Mouse (Mus musculus) gastrocnemius, adult 18-20 months (tissue): Measurements from ENCODE around the gene Prelid1. TPM values are rescaled to one million over a fixed set of nuclear protein-coding genes. Genes with fewer than 3 reads are reported as not detected.

Experiments
- DNase-seq: peaks from one replicate; pipeline ENCODE4 v3.0.0; 2021; ENCODE audit warnings: low spot score
- long read RNA-seq, 2 experiments: library from polyadenylated mRNA; stranded (forward); transcript quantifications; one replicate each; pipeline ENCODE4 v2.0.0; 2021
- total RNA-seq, 2 experiments: library from RNA; stranded (reverse); gene quantifications; 2 replicates each; pipeline ENCODE4 v1.2.3; 2021

Gene Prelid1
- 10 to 100 TPM; 14.9 to 18.1 TPM for total RNA-seq
- long read RNA-seq, experiment 1, transcript Prelid1-201 (5 exons, 2,644 nt), result major isoform, 10 of 10 reads
- long read RNA-seq, experiment 1, partial matches to known transcripts, result 0 of 10 reads
- long read RNA-seq, experiment 1, other reads (novel, unspliced or antisense), result 0 of 10 reads
- long read RNA-seq, experiment 2, transcript Prelid1-201 (5 exons, 2,644 nt), result major isoform, 5 of 5 reads
- long read RNA-seq, experiment 2, partial matches to known transcripts, result 0 of 5 reads
- long read RNA-seq, experiment 2, other reads (novel, unspliced or antisense), result 0 of 5 reads

DNA sequence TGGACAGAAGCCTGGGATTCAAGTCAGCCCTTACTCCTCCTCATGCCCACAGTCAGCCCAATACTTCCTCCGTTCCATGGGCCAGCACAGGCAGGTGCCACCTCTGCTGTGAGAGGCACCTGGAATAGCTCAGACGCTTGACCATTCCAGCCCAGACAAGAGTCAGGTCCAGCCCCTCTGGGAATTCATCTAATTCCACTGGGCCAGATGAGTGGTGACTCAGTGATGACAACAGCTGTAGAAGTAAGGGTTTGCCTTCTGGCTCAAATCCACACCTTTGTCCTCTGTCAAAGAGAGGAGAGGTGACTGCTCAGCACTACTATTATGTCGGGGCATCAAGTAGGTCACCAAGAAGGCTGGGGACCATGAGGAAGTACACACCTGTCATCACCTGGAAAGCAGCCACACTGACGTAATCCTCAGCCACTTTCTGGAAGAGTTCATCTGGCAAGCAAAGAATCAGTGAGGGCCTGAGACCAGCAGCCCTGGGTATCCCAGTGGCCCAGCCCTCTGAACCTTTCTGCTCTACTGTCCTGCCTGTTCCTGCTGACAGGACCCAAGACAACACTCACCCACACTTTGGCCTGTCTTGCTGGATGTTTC is at the start of gene Prelid1:
Prelid1 (plus strand) TSS at position 570 of the 603 bp plus-strand sequence.
- DNase-seq, result peak; percentile 17

DNA sequence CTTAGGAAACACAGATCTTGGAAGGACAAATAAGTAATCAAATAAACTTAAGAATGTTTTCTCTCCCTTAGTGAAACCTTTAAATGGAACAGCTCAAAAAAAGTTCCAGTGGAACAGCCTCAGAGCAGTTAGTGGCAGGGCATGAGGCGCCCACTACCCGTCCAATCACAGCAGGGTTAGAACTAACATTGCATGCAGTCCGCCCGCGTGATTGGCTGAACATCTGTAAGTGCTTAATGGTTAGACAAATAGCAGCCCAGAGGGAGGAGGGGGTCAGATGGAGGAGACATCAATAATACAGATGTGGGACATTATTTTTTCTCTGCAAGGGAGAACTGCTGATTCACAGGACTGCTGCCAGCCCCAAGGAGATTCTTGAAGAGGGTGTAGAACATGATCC is 43.1 kb upstream of the Prelid1 start:
- DNase-seq, result no peak

- no peak for DNase-seq
These were observed 42.7 kb upstream of the Prelid1 start for GRCm38 (mm10) chr13:55277646-55278045.

DNA sequence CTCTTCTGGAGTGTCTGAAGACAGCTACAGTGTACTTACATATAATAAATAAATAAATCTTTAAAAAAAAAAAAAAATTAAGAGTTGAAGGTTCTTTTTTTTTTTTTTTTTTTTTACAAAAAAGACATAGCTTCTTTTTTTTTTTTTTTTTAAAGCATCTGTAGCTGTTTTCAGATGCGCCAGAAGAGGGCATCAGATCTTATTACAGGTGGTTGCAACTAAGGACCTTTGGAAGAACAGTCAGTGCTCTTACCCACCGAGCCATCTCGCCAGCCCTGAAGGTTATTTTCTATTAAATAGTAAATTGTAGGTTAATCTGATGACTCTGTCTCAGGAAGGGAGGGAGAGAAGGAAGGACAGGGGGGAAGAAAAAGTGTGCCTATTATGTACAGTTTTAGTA is 31.4 kb upstream of the Prelid1 start:
- DNase-seq, result no peak

GRCm38 (mm10) chr13:55296760-55297159 is 23.5 kb upstream of the Prelid1 start:
- DNase-seq, result no peak

GRCm38 (mm10) chr13:55300913-55301312 is 19.4 kb upstream of the Prelid1 start:
- no peak for DNase-seq

DNA sequence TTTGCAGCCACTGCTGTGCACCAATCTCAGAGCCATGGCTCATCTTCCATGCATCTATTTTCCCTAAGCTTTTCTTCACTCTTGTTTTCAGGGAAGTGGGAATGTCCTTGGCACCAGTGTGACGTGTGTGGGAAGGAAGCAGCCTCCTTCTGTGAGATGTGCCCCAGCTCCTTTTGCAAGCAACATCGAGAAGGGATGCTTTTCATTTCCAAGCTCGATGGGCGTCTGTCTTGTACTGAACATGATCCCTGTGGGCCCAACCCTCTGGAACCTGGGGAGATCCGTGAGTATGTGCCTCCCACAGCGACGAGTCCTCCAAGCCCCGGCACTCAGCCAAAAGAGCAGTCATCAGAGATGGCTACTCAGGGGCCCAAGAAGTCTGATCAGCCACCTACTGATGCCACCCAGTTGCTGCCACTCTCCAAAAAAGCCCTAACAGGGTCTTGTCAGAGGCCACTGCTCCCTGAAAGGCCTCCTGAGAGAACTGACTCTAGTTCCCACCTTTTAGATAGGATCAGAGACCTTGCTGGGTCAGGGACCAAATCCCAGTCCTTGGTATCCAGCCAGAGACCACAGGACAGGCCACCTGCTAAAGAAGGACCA is 8.2 kb upstream of the Prelid1 start:
- DNase-seq, result no peak

GRCm38 (mm10) chr13:55313051-55313450 is 7.2 kb upstream of the Prelid1 start:
- no peak for DNase-seq

GRCm38 (mm10) chr13:55314891-55315412 is 5.3 kb upstream of the Prelid1 start:
- DNase-seq, result no peak

- no peak for DNase-seq
These were observed 1.9 kb upstream of the Prelid1 start for GRCm38 (mm10) chr13:55318351-55318750.

GRCm38 (mm10) chr13:55321434-55322129 is 1.3 kb downstream of the Prelid1 start, which contains the start of gene Rab24:
Gene Rab24, minus strand, starts transcription at chr13:55321946.
- peak; percentile 85 for DNase-seq

DNA sequence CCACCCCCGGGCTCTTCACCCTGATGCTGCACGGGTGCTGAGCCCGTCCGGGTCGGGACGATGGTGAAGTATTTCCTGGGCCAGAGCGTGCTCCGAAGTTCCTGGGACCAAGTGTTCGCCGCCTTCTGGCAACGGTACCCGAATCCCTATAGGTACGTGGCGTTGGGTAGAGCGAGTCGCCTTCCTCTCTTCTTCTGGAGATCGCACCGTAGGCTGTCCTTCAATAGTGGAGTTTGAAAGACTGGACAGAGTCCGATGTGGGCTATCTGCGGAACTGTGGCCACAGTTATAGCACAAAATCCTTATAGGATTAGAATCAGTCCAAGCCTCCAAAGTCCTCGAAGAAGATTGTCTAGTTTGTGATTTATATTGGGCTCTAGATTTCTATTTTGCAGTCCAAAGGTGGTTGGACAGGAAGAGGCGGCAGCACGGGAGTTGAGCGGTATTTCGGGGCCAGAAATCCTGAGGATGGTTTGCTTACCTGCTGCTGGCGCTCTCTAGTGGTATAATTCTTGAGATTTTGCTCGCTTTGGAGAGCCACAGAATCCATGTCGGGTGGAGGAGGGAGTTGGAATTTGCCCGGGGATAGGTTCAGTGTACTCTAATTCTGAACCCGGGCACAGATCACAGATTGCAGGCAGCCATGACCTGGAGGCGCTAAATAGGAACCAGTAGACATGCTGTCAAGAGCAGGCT is 2.0 kb downstream of the Prelid1 start:
- no peak for DNase-seq

DNA sequence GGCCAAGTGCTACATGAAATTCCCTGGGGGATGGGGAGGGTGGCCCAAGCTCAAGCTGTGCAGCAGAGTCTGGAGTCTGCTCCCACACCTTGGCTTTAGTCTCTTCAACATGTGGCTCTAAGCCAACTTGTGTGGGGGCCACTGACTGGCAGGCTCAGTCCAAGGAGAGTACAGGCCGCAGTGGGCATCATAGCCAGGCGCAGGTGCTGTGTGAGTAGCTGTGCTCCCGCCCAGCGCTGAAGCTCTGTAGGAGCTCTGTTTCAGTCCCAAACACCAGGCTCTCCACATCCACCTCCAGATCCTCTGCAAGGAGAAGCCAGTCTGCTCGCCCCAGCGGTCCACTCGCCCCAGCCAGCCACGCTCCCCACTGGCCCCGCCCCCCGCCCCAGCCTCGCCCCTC is 5.3 kb downstream of the Prelid1 start:
- DNase-seq, result no peak

GRCm38 (mm10) chr13:55327169-55327568 is 6.9 kb downstream of the Prelid1 start:
- DNase-seq, result no peak

DNA sequence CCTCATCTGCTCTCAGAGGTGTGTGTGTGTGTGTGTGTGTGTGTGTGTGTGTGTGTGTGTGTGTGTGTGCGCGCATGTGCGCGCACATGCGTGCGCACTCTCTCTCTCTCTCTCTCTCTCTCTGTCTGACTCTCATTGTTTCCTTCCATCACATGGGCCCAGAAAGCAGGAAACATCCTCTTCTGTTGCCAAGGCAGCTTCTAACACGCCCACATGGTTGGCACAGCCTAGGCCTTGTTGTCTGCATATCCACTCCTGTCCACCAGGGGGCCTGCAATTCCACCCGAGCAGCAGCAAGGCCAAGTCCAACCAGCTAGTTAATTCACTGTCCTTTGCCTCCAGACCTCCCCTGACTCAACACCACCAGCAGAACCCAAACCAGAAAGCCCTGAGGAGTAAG is 7.3 kb downstream of the Prelid1 start:
- peak; percentile 82 for DNase-seq

DNA sequence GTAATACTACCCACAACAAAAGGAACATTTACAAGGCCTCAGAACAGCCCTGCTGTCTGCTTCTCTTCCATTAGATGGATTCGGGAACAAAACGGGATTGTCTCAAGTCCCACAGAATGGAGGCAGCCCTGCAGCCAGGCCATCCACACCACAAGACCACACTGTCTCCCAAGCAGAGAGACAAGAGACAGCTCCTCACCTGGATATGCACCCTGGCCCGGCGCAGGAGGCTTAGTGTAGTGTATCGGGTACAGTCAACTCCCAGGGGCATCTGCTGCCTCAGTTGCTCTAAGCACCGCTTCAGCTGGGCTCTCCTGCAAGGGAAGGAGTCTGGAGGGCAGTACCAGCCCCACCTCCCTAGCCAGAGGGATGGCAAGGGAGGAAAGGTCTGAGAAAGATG is 7.9 kb downstream of the Prelid1 start:
- no peak for DNase-seq

GRCm38 (mm10) chr13:55328641-55329040 is 8.3 kb downstream of the Prelid1 start:
- DNase-seq, result no peak

- DNase-seq, result no peak
These were observed 8.9 kb downstream of the Prelid1 start for GRCm38 (mm10) chr13:55329109-55329682.

GRCm38 (mm10) chr13:55329683-55330566 is 9.6 kb downstream of the Prelid1 start, which contains the start of gene Mxd3:
Gene Mxd3, minus strand, starts transcription at chr13:55329823.
- peak; percentile 70 for DNase-seq
